Mouse (Mus musculus): ENCODE measurements around the gene Otud3. TPM values are rescaled to one million over a fixed set of nuclear protein-coding genes. Genes with fewer than 3 reads are reported as not detected.

Otud3 gene
- polyA plus RNA-seq, 2 experiments, result 0.94 to 1.5 TPM

GRCm38 (mm10) chr4:138866413-138866812 is 47.3 kb downstream of the Otud3 start:
- no peak overlapping the region for H3K4me3 ChIP-seq (ENCODE audit: insufficient read depth in 1 of 2, low read depth in 2 of 2, low read length in 2 of 2)
- H3K36me3 ChIP-seq (replicated peaks; ENCODE audit: control insufficient read depth, insufficient read depth, low read depth), result no peaks in the 10 kb centered on the region
- no peak overlapping the region for H3K4me2 ChIP-seq (ENCODE audit: low read depth)
- peak; percentile 33 to 39 (median 38) for DNase-seq (ENCODE audit: low read depth in 3 of 3, low spot score in 3 of 3)
- H3K27ac ChIP-seq, result no peak overlapping the region
- TF ChIP-seq EP300 (IDR thresholded peaks at IDR 0.05; ENCODE audit: low read depth) (no peak), CTCF (IDR thresholded peaks at IDR 0.05; ENCODE audit: low read depth) (peak; percentile 87)
- WGBS (ENCODE audit: insufficient replicate concordance), result 10% methylated on average over 7 of the region's 7 CpGs
- H3K4me1 ChIP-seq (replicated peaks; ENCODE audit: control insufficient read depth in 2 of 2, insufficient read depth in 2 of 2, low read length in 1 of 2), result no peaks in the 10 kb centered on the region
- H3K27me3 ChIP-seq (ENCODE audit: control insufficient read depth, insufficient read depth, low read length), result no peaks in the 10 kb centered on the region
- no peak overlapping the region for H3K9ac ChIP-seq (replicated peaks)
- no peak for ATAC-seq (ENCODE audit: insufficient read depth)
- no peaks in the 10 kb centered on the region for H3K9me3 ChIP-seq (ENCODE audit: control insufficient read depth, low read length)

GRCm38 (mm10) chr4:138865991-138866390 is 47.8 kb downstream of the Otud3 start:
- TF ChIP-seq CTCF (IDR thresholded peaks at IDR 0.05; ENCODE audit: low read depth) (no peak), EP300 (IDR thresholded peaks at IDR 0.05; ENCODE audit: low read depth) (no peak)
- Histone ChIP-seq H3K9me3 (ENCODE audit: control insufficient read depth, low read length) (no peaks in the 10 kb centered on the region), H3K4me1 (replicated peaks; ENCODE audit: control insufficient read depth in 2 of 2, insufficient read depth in 2 of 2, low read length in 1 of 2) (no peaks in the 10 kb centered on the region), H3K27ac (no peak overlapping the region), H3K36me3 (replicated peaks; ENCODE audit: control insufficient read depth, insufficient read depth, low read depth) (no peaks in the 10 kb centered on the region), H3K4me2 (ENCODE audit: low read depth) (no peak overlapping the region), H3K4me3 (ENCODE audit: insufficient read depth in 1 of 2, low read depth in 2 of 2, low read length in 2 of 2) (no peak overlapping the region), H3K27me3 (ENCODE audit: control insufficient read depth, insufficient read depth, low read length) (no peaks in the 10 kb centered on the region), H3K9ac (replicated peaks) (no peak overlapping the region)
- DNase-seq (ENCODE audit: low read depth in 3 of 3, low spot score in 3 of 3) (no peak), ATAC-seq (ENCODE audit: insufficient read depth) (no peak)
- 42% methylated on average over 6 of the region's 6 CpGs for WGBS (ENCODE audit: insufficient replicate concordance)

- no peak overlapping the region for H3K27ac ChIP-seq
- H3K36me3 ChIP-seq (replicated peaks; ENCODE audit: control insufficient read depth, insufficient read depth, low read depth), result no peaks in the 10 kb centered on the region
- no peaks in the 10 kb centered on the region for H3K4me1 ChIP-seq (replicated peaks; ENCODE audit: control insufficient read depth in 2 of 2, insufficient read depth in 2 of 2, low read length in 1 of 2)
- no peak overlapping the region for H3K9ac ChIP-seq (replicated peaks)
- no peak overlapping the region for H3K4me3 ChIP-seq (ENCODE audit: insufficient read depth in 1 of 2, low read depth in 2 of 2, low read length in 2 of 2)
- no peaks in the 10 kb centered on the region for H3K27me3 ChIP-seq (ENCODE audit: control insufficient read depth, insufficient read depth, low read length)
- no peaks in the 10 kb centered on the region for H3K9me3 ChIP-seq (ENCODE audit: control insufficient read depth, low read length)
- H3K4me2 ChIP-seq (ENCODE audit: low read depth), result no peak overlapping the region
- no peak for ATAC-seq (ENCODE audit: insufficient read depth)
- 31% methylated on average over 5 of the region's 5 CpGs for WGBS (ENCODE audit: insufficient replicate concordance)
- TF ChIP-seq EP300 (IDR thresholded peaks at IDR 0.05; ENCODE audit: low read depth) (no peak), CTCF (IDR thresholded peaks at IDR 0.05; ENCODE audit: low read depth) (no peak)
- no peak for DNase-seq (ENCODE audit: low read depth in 3 of 3, low spot score in 3 of 3)
Measured at GRCm38 (mm10) chr4:138865092-138865491, 48.7 kb downstream of the Otud3 start.

- Histone ChIP-seq H3K27me3 (ENCODE audit: control insufficient read depth, insufficient read depth, low read length) (no peaks in the 10 kb centered on the region), H3K4me2 (ENCODE audit: low read depth) (no peak within 1 kb of the TSS), H3K27ac (no peak within 1 kb of the TSS), H3K9me3 (ENCODE audit: control insufficient read depth, low read length) (no peaks in the 10 kb centered on the region), H3K36me3 (replicated peaks; ENCODE audit: control insufficient read depth, insufficient read depth, low read depth) (no peaks in the 10 kb centered on the region), H3K9ac (replicated peaks) (no peak within 1 kb of the TSS), H3K4me3 (ENCODE audit: insufficient read depth in 1 of 2, low read depth in 2 of 2, low read length in 2 of 2) (no peak within 1 kb of the TSS), H3K4me1 (replicated peaks; ENCODE audit: control insufficient read depth in 2 of 2, insufficient read depth in 2 of 2, low read length in 1 of 2) (no peaks in the 10 kb centered on the region)
- no peak for TF ChIP-seq EP300 (IDR thresholded peaks at IDR 0.05; ENCODE audit: low read depth)
- no peak for TF ChIP-seq CTCF (IDR thresholded peaks at IDR 0.05; ENCODE audit: low read depth)
- DNase-seq (ENCODE audit: low read depth in 3 of 3, low spot score in 3 of 3) (no peak), ATAC-seq (ENCODE audit: insufficient read depth) (no peak)
- 43% methylated on average over 10 of the region's 10 CpGs for WGBS (ENCODE audit: insufficient replicate concordance)
Measured at GRCm38 (mm10) chr4:138863344-138863998, 50.3 kb downstream of the Otud3 start, which contains the start of gene Pla2g5. TSS of gene Pla2g5 (minus strand) at chr4:138863482.

- DNase-seq (ENCODE audit: low read depth in 3 of 3, low spot score in 3 of 3) (peak in 1 of 3 experiments; percentile 19), ATAC-seq (ENCODE audit: insufficient read depth) (no peak)
- Histone ChIP-seq H3K4me1 (replicated peaks; ENCODE audit: control insufficient read depth in 2 of 2, insufficient read depth in 2 of 2, low read length in 1 of 2) (no peaks in the 10 kb centered on the region), H3K9ac (replicated peaks) (no peak overlapping the region), H3K36me3 (replicated peaks; ENCODE audit: control insufficient read depth, insufficient read depth, low read depth) (no peaks in the 10 kb centered on the region), H3K27me3 (ENCODE audit: control insufficient read depth, insufficient read depth, low read length) (no peaks in the 10 kb centered on the region), H3K9me3 (ENCODE audit: control insufficient read depth, low read length) (no peaks in the 10 kb centered on the region), H3K4me3 (ENCODE audit: insufficient read depth in 1 of 2, low read depth in 2 of 2, low read length in 2 of 2) (no peak overlapping the region), H3K4me2 (ENCODE audit: low read depth) (no peak overlapping the region), H3K27ac (no peak overlapping the region)
- 5% methylated on average over 13 of the region's 13 CpGs for WGBS (ENCODE audit: insufficient replicate concordance)
- TF ChIP-seq EP300 (IDR thresholded peaks at IDR 0.05; ENCODE audit: low read depth) (no peak), CTCF (IDR thresholded peaks at IDR 0.05; ENCODE audit: low read depth) (peak; percentile 64)
Measured at GRCm38 (mm10) chr4:138859728-138860127, 54.0 kb downstream of the Otud3 start.

Measured in liver, embryonic 14.5 days (tissue).